Mouse (Mus musculus) layer of hippocampus, adult 18-20 months (tissue): ENCODE data around the gene Nupl1. TPM values are rescaled to one million over a fixed set of nuclear protein-coding genes. Genes with fewer than 3 reads are reported as not detected.
A peak's percentile ranks its signal among the peaks of the same experiment; 100 is the strongest.

ENCODE experiments used
- DNase-seq, 2 experiments: peaks; one replicate each; pipeline ENCODE4 v3.0.0; 2022; ENCODE audit warnings: low spot score in 2 of 2
- total RNA-seq, 2 experiments: library from RNA; stranded (reverse); gene quantifications; 2 replicates each; pipeline ENCODE4 v1.2.3; 2021

Nupl1 gene
- total RNA-seq, 2 experiments from 2014 or later, result 0.10 TPM; not detected in 1

- DNase-seq, result no peak
Observed at GRCm38 (mm10) chr14:60250366-60250765, 865 bp downstream of the Nupl1 start.

GRCm38 (mm10) chr14:60238551-60238950 is 12.7 kb downstream of the Nupl1 start:
- no peak for DNase-seq

GRCm38 (mm10) chr14:60219886-60220285 is 31.3 kb downstream of the Nupl1 start:
- DNase-seq, result peak; percentile 76 to 86

- no peak for DNase-seq
Observed at GRCm38 (mm10) chr14:60217616-60218015, 33.6 kb downstream of the Nupl1 start.

- no peak for DNase-seq
Observed at GRCm38 (mm10) chr14:60216125-60216524, 35.1 kb downstream of the Nupl1 start.

- DNase-seq, result no peak
Observed at GRCm38 (mm10) chr14:60215000-60215399, 36.2 kb downstream of the Nupl1 start.

GRCm38 (mm10) chr14:60214040-60214439 is 37.2 kb downstream of the Nupl1 start:
- DNase-seq, result no peak

GRCm38 (mm10) chr14:60209166-60209565 is 42.1 kb downstream of the Nupl1 start:
- no peak for DNase-seq

GRCm38 (mm10) chr14:60204993-60205392 is 46.2 kb downstream of the Nupl1 start:
- no peak for DNase-seq

- DNase-seq, result no peak
Observed at GRCm38 (mm10) chr14:60196884-60197283, 54.3 kb downstream of the Nupl1 start, which contains the start of gene Atp8a2. Atp8a2 (minus strand) TSS chr14:60197179.

GRCm38 (mm10) chr14:60195999-60196398 is 55.2 kb downstream of the Nupl1 start:
- no peak for DNase-seq

GRCm38 (mm10) chr14:60194606-60195005 is 56.6 kb downstream of the Nupl1 start:
- DNase-seq, result no peak

GRCm38 (mm10) chr14:60189771-60190170 is 61.5 kb downstream of the Nupl1 start:
- no peak for DNase-seq

- DNase-seq, result peak in 1 of 2 experiments; percentile 33
Observed at GRCm38 (mm10) chr14:60188201-60188825, 62.9 kb downstream of the Nupl1 start.

- no peak for DNase-seq
Observed at GRCm38 (mm10) chr14:60181306-60181705, 69.9 kb downstream of the Nupl1 start.

GRCm38 (mm10) chr14:60178571-60178955 is 72.7 kb downstream of the Nupl1 start:
- no peak for DNase-seq

GRCm38 (mm10) chr14:60177614-60178570 is 73.3 kb downstream of the Nupl1 start:
- peak in 1 of 2 experiments; percentile 32 for DNase-seq

GRCm38 (mm10) chr14:60176891-60177613 is 74.2 kb downstream of the Nupl1 start:
- peak; percentile 60 to 77 for DNase-seq

GRCm38 (mm10) chr14:60176469-60176890 is 74.8 kb downstream of the Nupl1 start:
- no peak for DNase-seq

- DNase-seq, result no peak
Observed at GRCm38 (mm10) chr14:60172286-60173055, 78.8 kb downstream of the Nupl1 start.
